Mouse (Mus musculus) T-cell, adult 2 months (primary cell): Measurements from ENCODE around the gene Tfpt.

Experiments used
- DNase-seq: peaks from one replicate; pipeline ENCODE4 v3.0.0; 2022; ENCODE audit warnings: low spot score

The Tfpt gene

GRCm38 (mm10) chr7:3629543-3630477 is at the start of gene Tfpt, which contains the start of gene Prpf31:
TSS of gene Tfpt (minus strand) at chr7:3629929.
TSS of gene Prpf31 (plus strand) at chr7:3629985.
- peak; percentile 91 for DNase-seq

DNA sequence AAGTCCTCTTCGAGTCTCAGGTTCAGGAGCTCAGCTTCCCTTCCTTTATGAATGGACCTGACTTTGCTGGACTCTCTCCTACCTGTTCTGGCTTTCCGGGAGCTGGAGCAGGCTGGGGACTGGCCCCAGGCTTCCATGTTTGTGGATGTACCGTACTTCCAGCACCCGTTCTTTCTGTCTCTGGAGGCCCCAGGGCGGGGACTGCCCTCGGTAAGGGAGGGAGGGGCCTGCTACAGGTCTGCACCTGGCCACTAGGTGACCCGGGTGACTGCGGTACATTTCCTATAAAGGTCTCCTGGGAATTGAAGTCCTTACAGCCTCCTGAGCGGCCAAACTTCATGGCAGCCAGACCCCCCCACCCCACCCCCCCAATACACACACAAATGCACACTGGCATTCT is 47.6 kb upstream of the Tfpt start, which contains the start of gene Tmc4:
Gene Tmc4 (minus strand): TSS at position 212 of the 400 bp plus-strand sequence.
- DNase-seq: no peak

GRCm38 (mm10) chr7:3676371-3676770 is 46.6 kb upstream of the Tfpt start:
- DNase-seq: no peak

- DNase-seq: no peak
Measured at GRCm38 (mm10) chr7:3675228-3675548, 45.5 kb upstream of the Tfpt start.

DNA sequence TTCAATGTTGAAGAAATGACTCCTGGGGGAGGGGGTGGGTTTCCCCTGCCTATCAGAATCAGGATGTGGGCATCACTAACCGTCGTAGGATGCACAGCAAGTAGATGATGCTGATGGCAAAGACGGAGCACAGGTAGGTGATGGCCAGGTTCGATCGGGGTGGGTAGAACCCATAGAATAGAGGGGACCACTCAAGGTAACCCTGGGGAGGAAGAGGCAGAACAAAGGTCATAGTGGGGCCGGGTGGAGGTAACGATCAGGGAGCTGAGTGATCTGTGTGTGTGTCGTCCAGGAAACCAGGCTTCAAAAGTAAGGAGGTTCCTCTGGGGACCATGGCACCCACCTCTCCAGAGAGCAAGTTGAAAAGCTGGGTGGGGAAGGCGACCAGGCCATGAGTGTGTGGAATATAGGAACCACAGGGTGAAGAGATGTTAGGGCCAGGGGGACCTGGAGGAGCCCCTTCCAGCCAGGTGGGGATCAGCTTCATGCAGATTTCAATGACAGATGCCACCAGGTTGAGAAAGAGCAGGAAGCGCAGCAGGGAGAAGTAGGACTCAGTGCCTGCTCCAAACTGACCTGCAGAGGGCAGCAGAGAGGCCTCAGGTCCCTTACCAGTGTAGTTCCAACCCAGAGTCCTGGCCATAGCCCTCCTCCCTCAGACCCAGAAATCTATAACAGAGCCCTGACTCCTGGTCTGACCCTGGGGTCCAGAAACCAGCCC is 44.9 kb upstream of the Tfpt start:
- peak; percentile 67 for DNase-seq

GRCm38 (mm10) chr7:3666921-3667391 is 37.2 kb upstream of the Tfpt start:
- no peak for DNase-seq

GRCm38 (mm10) chr7:3665215-3666114 is 35.7 kb upstream of the Tfpt start, which contains the start of gene Leng1:
TSS of gene Leng1 (minus strand) at chr7:3665840.
- peak; percentile 95 for DNase-seq

DNA sequence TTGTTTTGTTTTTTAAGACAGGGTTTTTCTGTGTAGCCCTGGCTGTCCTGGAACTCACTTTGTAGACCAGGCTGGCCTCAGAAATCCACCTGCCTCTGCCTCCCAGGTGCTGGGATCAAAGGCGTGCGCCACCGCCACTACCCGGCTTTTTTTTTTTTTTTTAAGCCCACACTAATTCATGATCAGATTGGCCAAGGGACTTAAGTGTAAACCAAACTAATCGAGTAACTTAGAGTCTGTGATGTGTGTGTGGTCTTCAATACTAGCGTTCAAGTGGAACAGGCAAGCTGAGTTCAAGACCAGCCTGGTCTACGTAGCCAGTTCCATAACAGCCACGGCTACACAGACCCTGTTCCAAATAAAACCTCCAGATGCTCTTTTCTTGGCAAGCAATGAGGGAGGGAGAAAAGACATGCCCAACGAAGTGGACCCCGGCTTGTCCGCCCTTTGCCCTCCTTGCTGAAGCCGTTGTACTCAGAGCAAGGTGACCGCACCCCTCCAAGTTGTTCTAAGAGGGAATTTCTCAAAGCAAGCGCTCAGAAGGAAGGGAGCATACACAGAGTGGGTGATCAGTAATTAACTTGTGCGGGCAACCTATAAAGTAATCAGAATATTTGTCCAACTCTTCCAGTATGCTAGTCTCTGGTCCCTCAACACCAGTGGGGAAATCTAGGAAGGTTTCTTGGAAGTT is 34.9 kb upstream of the Tfpt start:
- no peak for DNase-seq

- DNase-seq: no peak
Measured at GRCm38 (mm10) chr7:3658578-3658977, 28.8 kb upstream of the Tfpt start.

DNA sequence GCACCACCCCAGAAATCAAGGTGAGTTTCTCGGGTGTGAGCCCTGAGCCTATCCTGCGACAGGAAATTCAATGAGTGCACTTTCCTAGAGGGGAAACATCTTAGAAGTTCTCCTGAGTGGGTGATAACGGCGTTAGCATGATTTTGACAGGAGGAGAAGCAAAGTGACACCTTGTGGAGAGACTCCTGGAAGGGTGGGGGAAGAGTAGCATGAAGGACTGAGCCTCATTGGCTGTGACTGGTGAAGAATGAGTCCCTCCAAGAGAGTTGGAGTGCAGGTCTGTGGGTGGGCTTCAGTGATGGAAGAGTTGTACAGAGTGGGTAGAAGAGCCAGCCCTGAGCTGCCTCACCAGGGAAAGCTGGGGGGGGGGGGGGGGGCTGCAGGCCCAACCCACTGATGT is 27.2 kb upstream of the Tfpt start:
- DNase-seq: no peak

DNA sequence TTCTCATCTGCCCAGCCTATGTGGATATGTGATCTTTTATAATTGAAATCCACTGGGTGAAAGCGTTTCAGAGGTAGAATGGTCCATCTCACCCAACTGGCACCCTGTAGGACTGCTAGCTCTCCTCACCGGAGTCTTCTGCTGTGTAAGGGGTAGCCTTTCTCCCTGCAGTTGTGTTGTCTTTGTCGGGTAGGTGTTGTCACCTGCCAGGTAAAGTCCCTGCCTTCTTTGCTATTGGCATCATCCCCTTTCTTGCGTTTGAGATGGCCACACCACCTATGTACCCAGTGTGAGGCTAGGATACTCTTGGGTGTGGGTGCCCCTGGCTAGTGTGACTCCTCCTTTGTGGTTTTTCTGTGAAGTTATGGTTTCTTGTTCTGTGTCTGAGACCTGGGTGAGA is 16.9 kb upstream of the Tfpt start:
- DNase-seq: no peak

GRCm38 (mm10) chr7:3646188-3646587 is 16.5 kb upstream of the Tfpt start:
- DNase-seq: no peak

DNA sequence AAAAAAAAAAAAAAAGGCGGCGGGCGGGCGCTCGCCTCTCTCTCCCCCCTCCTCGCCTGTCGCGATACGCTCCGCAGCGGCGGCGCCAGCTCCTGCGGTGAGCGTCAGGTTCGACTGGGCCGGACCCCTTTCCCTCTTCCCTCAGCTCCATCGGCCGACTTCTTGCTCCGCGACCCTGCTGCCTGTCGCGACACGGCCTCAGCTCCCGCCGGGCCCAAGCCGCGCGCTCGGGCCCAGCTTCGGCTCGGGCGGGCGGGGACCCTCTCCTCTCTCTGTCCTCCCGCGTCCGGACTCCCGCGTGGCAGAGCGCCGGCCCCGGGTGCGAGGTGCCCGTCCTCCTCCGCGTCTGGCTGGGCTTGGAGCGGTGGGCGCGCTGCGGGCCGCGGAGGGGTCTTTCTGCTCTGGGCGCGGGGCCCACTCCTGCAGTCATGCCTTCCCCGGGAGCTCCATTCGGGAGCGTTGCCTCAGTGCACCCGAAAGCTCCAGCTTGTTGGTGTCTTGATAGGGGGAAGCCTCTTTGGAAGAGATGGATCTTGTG is 15.8 kb upstream of the Tfpt start:
- no peak for DNase-seq

GRCm38 (mm10) chr7:3644672-3645487 is 15.2 kb upstream of the Tfpt start, which contains the start of gene Cnot3:
TSS of gene Cnot3 (plus strand) at chr7:3645268.
- peak; percentile 100 for DNase-seq

- no peak for DNase-seq
Measured at GRCm38 (mm10) chr7:3644348-3644671, 14.6 kb upstream of the Tfpt start.

DNA sequence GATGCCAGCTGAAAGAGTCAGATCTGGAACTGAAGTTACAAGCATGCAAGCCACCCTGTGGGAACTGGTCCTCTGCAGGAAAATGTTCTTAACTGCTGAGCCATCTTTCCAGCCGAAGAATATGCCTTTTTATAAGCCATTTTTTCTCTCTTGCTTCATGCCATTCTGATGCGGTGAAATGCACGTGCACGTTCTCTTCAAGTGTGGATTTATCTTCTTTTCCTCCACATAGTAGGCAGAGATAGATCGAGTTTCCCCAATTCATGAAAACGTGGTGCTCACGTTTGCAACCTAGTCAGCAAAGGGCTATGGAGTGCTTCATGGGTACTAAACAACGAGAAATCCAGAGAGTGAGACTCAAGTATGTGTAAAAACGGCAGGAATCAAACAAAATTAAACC is 14.1 kb upstream of the Tfpt start:
- no peak for DNase-seq

- DNase-seq: no peak
Measured at GRCm38 (mm10) chr7:3643412-3643811, 13.7 kb upstream of the Tfpt start.

- DNase-seq: no peak
Measured at GRCm38 (mm10) chr7:3630478-3630815, 718 bp upstream of the Tfpt start.

GRCm38 (mm10) chr7:3629030-3629429 is 699 bp downstream of the Tfpt start:
- DNase-seq: no peak

DNA sequence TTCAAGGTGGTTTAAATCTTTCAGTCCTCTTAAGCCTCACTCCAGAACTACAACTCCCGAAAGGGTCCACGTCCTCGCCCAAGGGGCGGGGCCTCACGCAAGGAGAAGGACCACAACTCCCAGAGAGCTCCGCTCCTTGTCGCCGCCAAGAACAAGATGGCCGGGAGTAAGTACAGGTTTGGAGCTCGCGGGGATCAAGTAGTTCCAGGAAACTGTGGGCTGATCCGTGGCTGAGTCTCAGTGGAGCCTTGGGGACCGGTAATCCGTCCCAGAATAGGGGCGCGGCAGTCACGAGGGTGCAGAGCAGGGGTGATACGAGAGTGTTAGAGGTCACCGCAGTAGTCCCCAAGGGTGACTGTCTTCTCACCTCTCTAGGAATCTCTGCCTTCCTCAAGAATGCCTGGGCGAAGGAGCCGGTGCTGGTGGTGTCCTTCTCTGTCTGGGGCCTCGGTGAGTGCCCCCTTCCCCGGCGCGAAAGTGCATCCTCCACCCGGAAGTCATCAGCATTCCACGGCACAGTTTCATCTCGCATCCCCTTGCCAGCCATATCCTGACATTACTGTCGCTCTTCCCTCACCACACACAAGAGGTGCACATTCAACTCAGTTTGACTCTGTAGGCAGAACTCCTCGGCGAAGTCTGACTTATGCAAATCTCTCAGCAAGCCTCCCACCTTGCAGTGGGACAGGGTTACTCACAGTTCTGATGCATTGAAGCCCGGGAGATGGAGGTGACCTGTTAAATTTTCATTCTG is 12.3 kb downstream of the Tfpt start, which contains the start of gene Ndufa3:
Gene Ndufa3 (plus strand): TSS at position 132 of the 754 bp plus-strand sequence.
- DNase-seq: peak; percentile 94
